Mouse (Mus musculus) left cerebral cortex, adult 18-20 months (tissue): ENCODE measurements around the gene Stxbp2. TPM values are rescaled to one million over a fixed set of nuclear protein-coding genes. Genes with fewer than 3 reads are reported as not detected.
"Not testable (repeated sequence)": the region's sequence is repeated elsewhere in the genome, so short reads cannot be mapped to it uniquely, and the experiment has no call there.

Source experiments
- DNase-seq, 2 experiments: peaks; one replicate each; pipeline ENCODE4 v3.0.0; 2021 to 2022; ENCODE audit warnings: low spot score in 2 of 2, mixed read lengths in 1 of 2
- long read RNA-seq, 2 experiments: library from polyadenylated mRNA; stranded (forward); transcript quantifications; one replicate each; pipeline ENCODE4 v2.0.0; 2021
- total RNA-seq, 2 experiments: library from RNA; stranded (reverse); gene quantifications; 2 replicates each; pipeline ENCODE4 v1.2.3; 2021

The Stxbp2 gene
- 10 to 100 TPM; 50.9 to 56.7 TPM for total RNA-seq
- long read RNA-seq, experiment 1, partial matches to known transcripts = 5 of 40 reads
- long read RNA-seq, experiment 1, other reads (novel, unspliced or antisense) = 28 of 40 reads
- long read RNA-seq, experiment 2, partial matches to known transcripts = 3 of 29 reads
- long read RNA-seq, experiment 2, other reads (novel, unspliced or antisense) = 26 of 29 reads

DNA sequence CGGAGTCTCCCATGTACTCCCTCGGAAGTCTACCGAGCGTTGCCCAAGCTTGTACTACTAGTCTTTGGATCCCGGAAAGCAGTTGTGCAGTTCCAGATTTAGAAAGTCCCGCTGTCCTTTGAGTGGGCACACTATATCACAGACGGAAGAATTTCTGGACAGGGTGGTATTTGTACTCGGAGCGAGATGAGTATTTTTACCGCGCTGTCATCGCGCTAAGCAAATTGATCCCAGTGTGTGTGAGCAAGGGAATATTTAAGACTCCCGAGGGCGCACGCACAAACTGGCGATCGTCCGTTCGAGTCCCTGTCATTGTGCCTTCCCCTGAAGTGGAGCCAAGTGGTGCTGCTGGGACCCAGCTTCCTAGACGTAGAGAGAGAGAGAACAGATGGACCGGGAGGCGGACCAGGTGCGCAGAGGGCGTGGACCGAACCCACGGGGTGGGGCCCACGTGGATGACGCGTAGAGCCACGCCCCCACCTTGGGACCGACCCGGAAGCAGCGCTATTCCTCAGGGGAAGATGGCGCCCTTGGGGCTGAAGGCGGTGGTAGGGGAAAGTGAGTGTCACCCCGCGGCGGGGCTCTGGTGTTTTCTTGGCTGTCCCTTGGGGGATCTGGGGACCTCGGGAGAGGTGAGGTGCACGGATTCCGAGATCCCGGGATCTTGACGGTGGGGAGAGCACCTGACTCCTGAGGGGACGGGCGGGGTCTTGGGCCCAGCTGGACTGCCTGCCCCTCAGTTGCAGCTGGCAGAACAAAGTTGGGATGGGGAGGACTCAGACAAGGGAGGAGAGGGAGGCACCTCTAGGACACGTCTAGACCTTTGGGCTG lies at the start of gene Stxbp2:
Gene Stxbp2, plus strand, starts transcription at position 309 of the 831 bp plus-strand sequence.
- DNase-seq = peak; percentile 70 to 73

DNA sequence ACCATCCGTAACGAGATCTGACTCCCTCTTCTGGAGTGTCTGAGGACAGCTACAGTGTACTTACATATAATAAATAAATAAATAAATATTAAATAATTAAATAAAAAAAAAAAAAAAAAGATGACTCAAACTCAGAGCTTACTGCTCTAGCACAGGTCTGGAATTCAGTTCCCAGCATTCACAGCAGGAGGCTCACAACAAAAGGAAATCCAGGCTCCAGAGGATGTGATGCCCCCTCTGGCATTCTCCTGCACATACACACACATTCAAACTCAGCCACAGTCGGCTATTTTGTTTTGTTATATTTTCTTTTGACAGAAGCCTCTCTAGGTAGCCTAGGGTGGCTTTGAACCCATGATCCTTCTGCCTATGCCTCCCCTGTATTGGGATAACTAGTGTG lies 48.8 kb upstream of the Stxbp2 start:
- DNase-seq = not testable (repeated sequence)

DNA sequence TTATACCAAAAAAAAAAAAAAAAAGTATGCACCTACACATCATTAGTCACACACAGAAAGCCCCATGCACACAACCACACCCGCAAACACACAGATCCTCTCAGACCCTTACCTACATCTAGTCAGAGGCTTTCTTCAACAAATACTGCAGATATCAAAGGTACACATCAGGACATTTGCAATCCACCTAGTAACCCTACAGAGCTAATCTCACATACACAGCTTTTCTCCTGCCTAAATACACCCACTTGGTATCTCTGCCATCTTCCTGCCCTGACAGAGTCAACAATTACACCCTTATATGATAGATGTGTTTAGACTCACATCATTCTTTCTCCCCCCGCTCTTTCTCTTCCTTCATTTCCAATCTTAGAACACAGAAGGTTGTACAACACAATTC lies 44.3 kb upstream of the Stxbp2 start:
- no peak for DNase-seq

GRCm38 (mm10) chr8:3586993-3587390 lies 43.8 kb upstream of the Stxbp2 start, which contains the start of gene Camsap3:
Camsap3 (plus strand) TSS chr8:3587293.
- no peak for DNase-seq

DNA sequence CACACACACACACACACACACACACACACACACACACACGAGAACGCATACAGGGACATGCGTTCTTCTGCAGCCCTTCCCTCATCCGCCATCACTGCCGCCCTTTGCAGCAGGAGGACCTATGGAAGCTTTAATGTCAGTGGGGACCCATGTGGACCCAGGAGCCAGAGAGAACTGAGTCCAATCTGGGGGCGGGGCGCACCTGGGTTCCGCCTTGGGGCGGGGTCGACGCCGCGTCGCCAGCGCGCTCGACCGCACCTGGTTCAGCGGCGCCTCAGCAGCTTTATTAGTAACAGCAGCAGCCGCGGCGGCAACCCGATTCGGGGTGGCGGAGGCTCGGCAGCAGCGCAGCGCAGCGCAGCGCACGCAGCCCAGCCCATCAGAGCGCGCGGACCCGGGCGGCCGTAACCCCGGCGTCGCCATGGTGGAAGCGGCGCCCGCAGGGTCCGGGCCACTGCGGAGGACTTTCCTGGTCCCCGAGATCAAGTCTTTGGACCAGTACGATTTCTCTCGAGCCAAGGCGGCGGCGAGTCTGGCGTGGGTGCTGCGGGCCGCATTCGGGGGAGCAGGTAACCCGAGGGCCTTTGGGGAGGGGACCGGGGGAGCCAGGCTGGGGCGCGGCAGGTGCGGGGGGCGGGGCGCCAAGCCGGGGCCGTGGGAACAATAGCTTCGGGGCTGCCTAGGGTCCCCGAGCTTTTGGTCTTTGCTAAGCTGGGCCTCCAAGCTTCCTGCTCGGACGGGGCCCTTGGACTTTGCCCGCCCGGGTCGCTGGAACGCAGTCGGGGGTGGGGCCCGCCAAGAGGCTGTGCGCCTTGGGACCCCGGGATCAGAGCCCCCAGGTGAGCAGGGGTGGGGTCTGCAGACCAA lies 43.1 kb upstream of the Stxbp2 start:
- DNase-seq = peak; percentile 67 to 69

GRCm38 (mm10) chr8:3588258-3588633 lies 42.5 kb upstream of the Stxbp2 start:
- no peak for DNase-seq

DNA sequence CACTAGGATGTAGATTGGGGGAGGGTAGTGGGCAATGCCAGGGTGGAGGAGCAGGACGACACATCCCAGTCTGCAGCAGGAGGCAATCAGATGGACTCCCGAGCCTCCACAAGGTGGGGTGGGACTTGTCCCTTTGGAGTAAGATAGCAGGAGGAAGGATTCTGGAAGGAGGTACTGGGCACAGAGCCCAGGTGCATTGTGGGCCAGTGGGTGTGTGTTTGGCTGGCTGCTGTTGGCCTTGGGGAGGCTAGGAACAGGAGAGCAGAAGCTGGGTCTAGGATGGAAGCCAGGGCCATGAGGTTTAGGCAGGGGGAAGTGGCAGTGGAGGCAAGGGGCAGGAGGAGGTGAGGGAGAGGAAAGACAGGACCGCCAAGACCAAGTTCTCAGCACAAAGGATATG lies 37.3 kb upstream of the Stxbp2 start:
- DNase-seq = no peak

DNA sequence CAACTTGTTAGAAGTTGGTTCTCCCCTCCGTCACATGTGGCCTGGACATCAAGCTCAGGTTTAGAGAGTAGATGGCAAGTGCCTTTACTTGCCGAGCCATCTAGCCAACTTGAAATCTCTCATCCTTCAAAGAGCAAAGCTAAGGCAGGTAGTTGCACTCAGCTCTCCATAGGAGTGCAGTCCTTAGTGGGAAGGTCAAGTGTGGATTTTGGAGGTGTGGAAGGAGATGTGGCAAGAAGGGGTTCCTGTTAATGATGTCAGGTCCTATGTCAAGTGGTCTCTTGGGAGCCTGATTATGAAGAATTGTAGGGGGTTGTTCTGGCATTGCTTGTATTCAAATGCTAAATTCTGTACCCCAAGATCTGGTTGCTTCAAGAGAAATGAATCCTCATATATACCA lies 36.3 kb upstream of the Stxbp2 start:
- no peak for DNase-seq

DNA sequence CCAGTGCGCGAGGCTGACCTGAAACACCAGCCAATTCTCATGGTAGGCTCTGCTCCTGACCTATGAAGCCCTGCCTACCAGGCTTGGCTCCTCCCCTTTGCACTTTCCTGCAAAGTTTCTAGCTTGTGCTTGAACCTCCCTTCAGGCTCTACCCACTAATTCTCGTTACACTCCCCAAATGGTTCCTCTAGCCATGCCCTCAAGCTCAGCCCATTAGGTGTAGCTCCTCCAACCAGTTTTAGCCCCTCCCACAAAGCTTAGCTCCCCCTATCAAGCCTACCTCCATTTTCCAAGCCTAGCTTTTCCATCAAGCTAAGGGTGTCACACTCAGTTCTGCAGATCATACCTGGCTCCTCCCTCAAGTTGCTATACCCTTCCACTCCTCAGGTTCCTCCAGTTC lies 32.7 kb upstream of the Stxbp2 start:
- no peak for DNase-seq

DNA sequence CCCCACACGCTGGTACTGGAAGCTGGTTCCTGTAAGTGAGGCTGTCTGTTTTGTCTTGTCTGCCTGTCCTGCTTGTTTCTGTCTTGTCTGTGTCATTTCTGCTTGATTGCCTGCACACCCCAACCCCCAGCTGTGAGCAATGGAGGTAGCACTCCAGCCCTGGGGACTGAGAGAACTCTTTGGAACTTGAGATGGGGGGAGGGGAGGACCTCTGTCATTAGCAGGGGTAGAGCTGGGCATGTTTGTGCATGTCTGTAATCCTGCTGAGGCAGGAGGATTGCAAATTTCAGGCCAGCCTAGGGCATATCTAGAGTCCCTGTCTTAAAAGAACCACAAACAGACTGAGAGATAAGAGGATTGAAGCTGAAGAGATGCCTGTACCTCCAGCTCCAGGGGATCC lies 31.5 kb upstream of the Stxbp2 start:
- DNase-seq = no peak

DNA sequence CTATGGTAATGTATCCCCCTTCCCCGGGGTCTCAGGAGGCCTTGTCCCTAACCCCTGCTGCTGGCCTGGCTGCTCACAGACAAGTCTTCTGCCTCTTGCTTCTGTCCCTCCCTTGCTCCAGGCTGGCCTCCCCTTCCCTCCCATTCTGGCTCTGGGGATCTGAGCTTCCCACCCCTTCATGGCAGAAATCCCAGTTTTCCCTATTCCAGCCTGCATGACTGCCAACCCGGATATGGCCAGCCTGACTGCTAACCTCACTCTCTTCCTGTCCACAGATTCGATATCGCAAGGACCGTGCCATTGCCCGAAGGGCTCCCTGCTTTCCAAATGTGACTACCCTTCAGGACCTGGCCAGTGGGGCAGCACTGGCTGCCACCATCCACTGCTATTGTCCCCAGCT lies 30.4 kb upstream of the Stxbp2 start:
- no peak for DNase-seq

GRCm38 (mm10) chr8:3603439-3603838 lies 27.3 kb upstream of the Stxbp2 start:
- no peak for DNase-seq

DNA sequence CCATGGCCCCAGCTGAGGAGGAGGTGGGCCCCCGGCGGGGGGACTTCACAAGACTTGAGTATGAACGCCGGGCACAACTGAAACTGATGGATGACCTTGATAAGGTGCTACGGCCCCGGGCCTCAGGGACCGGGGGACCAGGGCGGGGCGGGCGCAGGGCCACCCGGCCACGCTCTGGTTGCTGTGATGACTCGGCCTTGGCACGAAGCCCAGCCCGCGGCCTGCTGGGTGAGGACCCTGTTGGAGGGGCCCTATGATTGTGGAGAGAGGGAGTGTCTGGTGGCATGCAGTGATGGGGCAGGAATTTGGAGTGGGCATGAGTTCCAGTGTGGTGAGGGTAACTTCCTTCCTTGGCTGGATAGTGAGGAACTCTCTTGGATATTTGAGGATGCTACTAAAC lies 24.2 kb upstream of the Stxbp2 start:
- DNase-seq = no peak

GRCm38 (mm10) chr8:3607822-3608221 lies 22.9 kb upstream of the Stxbp2 start:
- peak in 1 of 2 experiments; percentile 25 for DNase-seq

DNA sequence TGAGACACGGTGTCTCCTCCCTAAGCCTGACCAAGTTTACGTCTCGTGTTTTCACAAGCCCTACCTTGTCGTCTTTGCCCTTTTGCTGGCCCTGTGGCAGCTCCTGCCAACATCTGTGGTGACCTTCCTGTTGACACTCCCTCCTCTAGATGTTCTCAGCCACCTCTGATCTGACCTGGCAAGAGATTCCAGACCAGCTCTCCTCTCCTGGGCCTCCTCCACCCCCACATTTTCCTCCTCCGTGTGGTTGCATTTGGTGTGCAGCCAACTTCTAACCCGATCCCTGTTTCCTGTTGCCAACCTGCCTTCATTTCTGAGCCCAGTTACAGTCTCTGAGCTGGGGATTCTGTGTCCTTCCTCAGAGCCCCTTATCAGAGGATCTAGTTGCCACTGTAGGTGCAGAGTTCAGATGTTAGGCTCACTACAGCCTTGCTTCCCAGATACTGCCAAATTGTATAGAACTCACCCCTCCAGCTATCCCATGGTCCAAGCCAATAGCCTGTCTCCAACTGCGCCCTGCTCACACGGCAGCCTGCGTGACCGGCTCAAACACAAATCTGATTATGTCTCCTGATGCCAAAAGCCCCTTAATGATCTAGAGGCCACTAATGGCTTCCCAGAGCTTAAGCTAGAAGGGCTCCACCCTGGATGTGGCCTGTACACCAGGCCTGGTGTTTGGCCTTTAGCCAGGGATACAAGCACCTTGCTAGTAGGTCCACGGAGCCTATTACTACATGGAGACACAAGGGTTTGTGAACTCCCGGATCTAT lies 21.5 kb upstream of the Stxbp2 start:
- DNase-seq = peak in 1 of 2 experiments; percentile 28

DNA sequence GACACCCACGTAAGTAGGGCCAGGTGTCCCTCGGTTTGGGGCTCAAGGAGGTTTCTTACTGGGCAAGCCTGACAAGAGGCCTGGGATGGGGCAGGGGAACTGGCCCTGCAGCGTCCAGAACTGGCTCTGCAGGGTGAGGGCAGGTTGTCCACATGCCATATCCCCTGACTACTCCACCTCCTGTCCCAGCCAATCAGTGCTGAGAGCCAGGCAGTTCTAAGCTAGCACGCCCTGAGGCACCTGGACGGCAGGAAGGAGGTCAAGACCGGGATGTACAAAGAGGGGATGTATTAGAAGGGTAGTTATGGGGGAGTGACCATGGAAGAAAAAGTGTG lies 21.0 kb upstream of the Stxbp2 start:
- DNase-seq = no peak

DNA sequence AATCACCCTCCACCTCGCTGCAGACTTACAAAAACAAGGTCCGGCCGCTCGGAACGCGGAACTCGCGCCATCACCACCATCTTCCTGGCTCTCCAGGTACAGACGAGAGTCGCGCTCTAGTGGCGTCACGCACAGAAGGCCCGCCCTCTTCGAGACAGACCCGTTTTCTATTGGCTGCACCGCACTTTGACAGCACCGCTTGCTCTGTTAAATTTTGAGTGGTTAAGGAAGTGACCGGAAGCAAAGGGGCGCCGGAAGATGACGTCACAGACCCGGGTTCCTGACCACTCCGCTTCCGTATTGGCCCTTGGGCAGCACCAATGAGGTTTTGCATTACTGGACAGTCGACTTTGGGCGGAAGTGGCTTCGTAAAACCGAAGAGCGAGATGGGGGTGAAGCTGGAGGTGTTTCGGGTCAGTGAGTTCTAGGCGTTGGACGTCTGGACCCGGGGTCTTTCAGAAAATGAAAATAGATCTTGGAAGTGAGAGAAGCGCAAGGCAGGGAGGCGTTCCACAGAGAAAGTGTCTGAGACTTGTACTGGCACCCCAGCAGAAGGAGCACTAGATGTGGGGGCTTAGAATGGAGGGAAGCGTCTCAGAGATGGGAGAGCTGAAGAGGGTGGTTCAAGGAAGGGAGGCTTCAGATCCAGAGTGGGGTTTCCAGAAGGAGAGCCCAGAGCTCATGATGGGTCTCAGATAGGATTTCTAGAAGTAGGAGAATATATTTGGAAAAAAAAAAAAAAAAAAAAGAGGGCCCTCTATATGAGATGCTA lies 9.4 kb upstream of the Stxbp2 start, which contains the start of the genes Xab2 and Pet100:
Gene Xab2, minus strand, starts transcription at position 118 of the 772 bp plus-strand sequence.
Gene Pet100, plus strand, starts transcription at position 350 of the 772 bp plus-strand sequence.
- DNase-seq = peak; percentile 99

GRCm38 (mm10) chr8:3622119-3622518 lies 8.6 kb upstream of the Stxbp2 start:
- DNase-seq = no peak

DNA sequence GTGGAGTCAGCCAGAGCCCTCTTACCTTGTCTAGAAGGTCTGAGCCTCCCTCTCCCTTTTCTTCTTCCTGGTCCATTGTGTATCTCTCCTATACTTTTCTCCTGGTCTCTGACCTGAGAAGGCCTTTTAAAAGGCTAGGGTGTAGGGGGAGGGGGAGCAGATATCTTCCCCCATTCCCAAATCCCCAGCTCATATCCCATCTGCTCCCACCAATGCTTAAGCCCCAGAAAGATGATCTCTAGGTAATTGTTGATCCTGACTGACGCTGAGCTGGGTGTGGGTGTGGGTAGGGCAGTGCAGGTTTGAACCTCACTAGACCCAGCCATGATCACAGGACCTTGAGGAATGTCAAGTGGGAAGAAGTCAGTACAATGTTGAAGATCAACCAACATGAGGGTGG lies 5.3 kb upstream of the Stxbp2 start, which contains the start of gene Pcp2:
Gene Pcp2, minus strand, starts transcription at position 101 of the 400 bp plus-strand sequence.
- DNase-seq = no peak

DNA sequence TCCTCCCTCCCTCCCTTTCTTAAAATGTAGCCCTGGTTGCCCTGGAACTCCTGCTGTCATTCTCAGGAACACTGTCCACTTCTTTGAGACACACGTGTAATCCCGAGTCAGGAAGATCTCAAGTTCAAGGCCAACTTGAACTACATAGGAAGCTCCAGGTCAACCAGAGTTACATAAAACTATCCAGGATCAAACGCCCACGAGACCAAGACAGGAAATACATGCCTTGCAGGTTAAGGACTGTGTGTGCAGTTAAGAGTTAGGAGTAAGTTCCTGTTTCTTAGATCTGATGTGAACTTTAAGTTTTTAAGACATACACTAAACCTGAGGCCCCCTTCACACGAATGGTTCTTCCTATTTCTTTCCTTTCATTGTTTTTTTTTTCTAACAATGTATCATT lies 3.8 kb upstream of the Stxbp2 start:
- no peak for DNase-seq
